Mouse (Mus musculus) hindbrain, embryonic 16.5 days (tissue): Measurements from ENCODE around the gene BC029722. TPM values are rescaled to one million over a fixed set of nuclear protein-coding genes. Genes with fewer than 3 reads are reported as not detected.

ENCODE experiments used
- ATAC-seq: fragments of 200-750 bp; cut with Nextera tagmentation; 2 replicates; pipeline ENCODE4 v1.8.0; 2017; ENCODE audit warnings: moderate TSS enrichment, moderate library complexity
- H3K27ac ChIP-seq: fragments of 300-500 bp; sonication (generic); 2 replicates; pipeline ENCODE4 v1.5.1; 2014; ENCODE audit warnings: low read depth, mild to moderate bottlenecking, control low read depth, low read length, moderate library complexity
- H3K27me3 ChIP-seq: fragments of 300-500 bp; sonication (generic); replicated peaks from 2 replicates; pipeline ENCODE4 v1.6.1; 2014; ENCODE audit warnings: low read length; ENCODE audit not compliant: control insufficient read depth, insufficient read depth
- H3K36me3 ChIP-seq: fragments of 300-500 bp; sonication (generic); 2 replicates; pipeline ENCODE4 v1.6.1; 2014; ENCODE audit warnings: mild to moderate bottlenecking, low read length, moderate library complexity, mixed read lengths; ENCODE audit not compliant: control insufficient read depth, insufficient read depth
- H3K4me1 ChIP-seq: fragments of 300-500 bp; sonication (generic); 2 replicates; pipeline ENCODE4 v1.6.1; 2014; ENCODE audit warnings: low read depth, low read length; ENCODE audit not compliant: control insufficient read depth, insufficient read depth
- H3K4me2 ChIP-seq: fragments of 300-500 bp; sonication (generic); 2 replicates; pipeline ENCODE4 v1.6.1; 2014; ENCODE audit warnings: mild to moderate bottlenecking, low read length, control low read depth, moderate library complexity
- H3K4me3 ChIP-seq: fragments of 300-500 bp; sonication (generic); 2 replicates; pipeline ENCODE4 v1.5.1; 2014; ENCODE audit warnings: mild to moderate bottlenecking, low read length, control low read depth, moderate library complexity
- H3K9ac ChIP-seq: fragments of 300-500 bp; sonication (generic); 2 replicates; pipeline ENCODE4 v1.6.1; 2014; ENCODE audit warnings: low read depth, mild to moderate bottlenecking, control low read depth, low read length, moderate library complexity
- H3K9me3 ChIP-seq: fragments of 300-500 bp; sonication (generic); 2 replicates; pipeline ENCODE4 v1.6.1; 2014; ENCODE audit warnings: mild to moderate bottlenecking, low read length, moderate library complexity; ENCODE audit not compliant: control insufficient read depth
- WGBS: fragments of 180-500 bp; shearing (Covaris S2); extraction: QIAGEN DNeasy Blood & Tissue Kit; methylation state at CpG from one replicate; pipeline ENCODE4 v1.1.7; 2014; 5-methylcytosine and 5-hydroxymethylcytosine counted together
- polyA plus RNA-seq: library from polyadenylated mRNA; unstranded; fragments of >200 nt; fragmentation: Nextera tagmentation; extraction: Ambion mirVana; gene quantifications from 2 replicates; pipeline ENCODE4 v1.2.1, GENCODE M21; 2015

BC029722 gene
- polyA plus RNA-seq, 1 experiment from 2014 or later, result 47.5 TPM

DNA sequence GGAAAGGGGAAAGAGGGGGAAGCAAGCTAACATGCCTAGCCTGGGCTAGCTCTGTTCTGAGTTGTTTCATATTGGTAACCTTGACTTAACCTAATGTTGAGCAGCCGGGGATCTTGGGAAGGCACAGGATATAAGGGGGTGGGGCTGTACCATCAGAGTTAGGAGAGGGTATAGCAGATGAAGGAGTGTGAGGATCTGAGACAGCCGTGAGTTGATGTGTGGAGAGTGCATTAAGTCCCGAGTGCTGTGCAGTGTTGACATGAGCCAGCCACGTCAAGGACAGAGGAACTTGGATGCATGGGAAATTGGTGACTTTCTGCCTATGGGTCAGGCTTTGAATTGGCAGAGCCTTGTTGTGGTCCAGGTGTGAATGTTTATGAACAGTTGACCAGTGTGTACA, 6.6 kb downstream of the BC029722 start:
- 73% methylated on average over 4 of the region's 4 CpGs for whole genome bisulfite sequencing

DNA sequence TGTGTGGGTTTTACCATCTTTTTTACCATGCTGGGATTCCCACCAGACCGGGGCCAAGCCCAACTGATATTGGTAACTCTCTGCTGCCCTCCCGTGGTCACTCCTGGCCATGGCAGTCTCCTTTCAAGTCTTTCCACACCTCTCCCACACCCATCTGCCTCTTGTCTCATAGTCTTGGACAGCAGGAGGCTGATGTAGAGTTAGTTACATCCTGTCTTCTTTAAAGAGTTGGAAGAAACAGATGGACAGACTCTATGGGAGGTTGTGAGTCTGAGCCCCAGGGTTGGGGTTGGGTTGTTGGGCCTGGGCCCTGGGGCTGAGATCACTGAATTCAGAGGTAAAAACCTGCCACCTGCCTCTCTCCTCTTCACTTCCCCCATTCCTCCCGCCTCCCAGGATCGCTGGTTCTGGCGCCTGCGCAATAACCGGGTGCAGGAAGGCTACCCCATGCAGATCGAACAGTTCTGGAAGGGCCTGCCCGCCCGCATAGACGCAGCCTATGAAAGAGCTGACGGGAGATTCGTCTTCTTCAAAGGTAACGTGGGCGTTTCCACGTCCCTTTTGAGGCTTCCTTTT, 7.3 kb downstream of the BC029722 start:
- no peaks in the 10 kb centered on the region for H3K4me1 ChIP-seq
- H3K36me3 ChIP-seq, result peaks cover 19% of the 10 kb centered on the region
- no peak overlapping the region for H3K27ac ChIP-seq
- no peak overlapping the region for H3K9ac ChIP-seq
- no peaks in the 10 kb centered on the region for H3K27me3 ChIP-seq
- no peak overlapping the region for H3K4me2 ChIP-seq
- H3K9me3 ChIP-seq, result no peaks in the 10 kb centered on the region
- ATAC-seq, result no peak
- H3K4me3 ChIP-seq, result no peak overlapping the region
- WGBS, result 33% methylated on average over 16 of the region's 16 CpGs

More for the DNA sequence above, 6.6 kb downstream of the BC029722 start:
- H3K4me1 ChIP-seq, result no peaks in the 10 kb centered on the region
- peaks cover 19% of the 10 kb centered on the region for H3K36me3 ChIP-seq
- no peak for ATAC-seq
- no peak overlapping the region for H3K27ac ChIP-seq
- no peak overlapping the region for H3K9ac ChIP-seq
- H3K4me2 ChIP-seq, result no peak overlapping the region
- H3K9me3 ChIP-seq, result no peaks in the 10 kb centered on the region
- H3K27me3 ChIP-seq, result no peaks in the 10 kb centered on the region
- no peak overlapping the region for H3K4me3 ChIP-seq

DNA sequence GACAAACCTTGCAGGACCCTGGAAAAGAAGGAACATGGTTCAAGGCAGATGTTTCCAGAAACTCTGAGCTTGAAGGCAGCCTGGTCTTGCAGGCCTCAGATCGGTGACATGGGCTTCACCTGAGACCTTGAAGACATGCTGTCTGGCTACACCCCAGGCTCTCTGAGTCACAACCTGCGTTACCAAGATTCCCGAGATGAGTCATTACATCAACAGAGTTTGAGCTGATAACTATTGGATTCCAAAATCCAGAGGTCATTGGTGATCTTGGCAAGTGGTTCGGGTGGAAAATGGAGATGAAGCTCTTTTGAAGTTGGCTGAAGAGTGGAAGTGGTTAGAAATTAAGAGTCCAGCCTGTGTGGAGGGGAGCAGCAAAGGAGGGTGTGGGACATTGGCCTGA, 9.6 kb downstream of the BC029722 start:
- Histone ChIP-seq H3K27me3 (no peaks in the 10 kb centered on the region), H3K9me3 (no peaks in the 10 kb centered on the region), H3K27ac (no peak overlapping the region), H3K4me3 (no peak overlapping the region), H3K9ac (no peak overlapping the region), H3K36me3 (peaks cover 14% of the 10 kb centered on the region), H3K4me2 (no peak overlapping the region), H3K4me1 (no peaks in the 10 kb centered on the region; the same call in 1 of the 2 replicates)
- no peak for ATAC-seq
- WGBS, result 94% methylated on average over 4 of the region's 4 CpGs

DNA sequence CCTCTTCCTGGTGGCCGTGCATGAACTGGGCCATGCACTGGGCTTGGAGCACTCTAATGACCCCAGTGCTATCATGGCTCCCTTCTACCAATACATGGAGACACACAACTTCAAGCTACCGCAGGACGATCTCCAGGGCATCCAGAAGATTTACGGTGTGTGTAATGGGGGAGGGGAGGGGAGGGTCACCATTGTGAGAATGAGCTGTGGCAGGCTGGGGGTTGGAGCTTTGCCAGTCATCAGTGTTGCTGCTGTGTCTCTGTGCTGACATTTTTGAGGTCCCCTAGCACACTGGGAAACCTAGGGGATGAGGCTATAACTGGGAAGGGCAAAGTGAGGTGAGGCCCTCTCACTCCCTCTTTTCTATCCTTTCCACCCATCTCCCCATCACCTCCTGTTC, 11.8 kb downstream of the BC029722 start:
- Histone ChIP-seq H3K4me2 (no peak overlapping the region), H3K27ac (no peak overlapping the region), H3K9ac (no peak overlapping the region), H3K9me3 (no peaks in the 10 kb centered on the region), H3K4me3 (no peak overlapping the region), H3K36me3 (peaks cover 12% of the 10 kb centered on the region), H3K4me1 (no peaks in the 10 kb centered on the region; the same call in 1 of the 2 replicates), H3K27me3 (no peaks in the 10 kb centered on the region)
- ATAC-seq, result no peak
- 70% methylated on average over 4 of the region's 4 CpGs for WGBS

DNA sequence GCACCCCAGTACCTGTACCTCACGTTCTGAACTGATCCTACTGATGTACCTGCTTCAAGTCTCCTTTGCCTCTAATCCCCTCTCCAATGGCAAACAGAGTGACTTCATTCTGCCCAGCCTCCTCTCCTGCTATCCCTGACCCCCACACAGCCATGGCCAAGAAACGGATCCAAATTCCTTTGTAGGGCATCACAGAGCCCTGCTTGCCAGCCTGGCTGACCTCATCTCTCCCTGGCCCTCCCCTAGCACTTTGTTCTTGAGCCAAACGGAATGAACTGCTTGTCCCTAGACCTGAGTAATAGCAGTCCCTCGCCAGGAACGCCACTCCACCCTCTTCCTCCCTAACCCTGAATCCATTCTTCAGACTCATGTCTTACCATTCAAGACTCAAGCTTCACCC, 12.7 kb downstream of the BC029722 start:
- Histone ChIP-seq H3K4me1 (no peaks in the 10 kb centered on the region; the same call in 1 of the 2 replicates), H3K4me3 (no peak overlapping the region), H3K9me3 (no peaks in the 10 kb centered on the region), H3K36me3 (peaks cover 12% of the 10 kb centered on the region), H3K27me3 (no peaks in the 10 kb centered on the region), H3K9ac (no peak overlapping the region), H3K27ac (no peak overlapping the region), H3K4me2 (no peak overlapping the region)
- 73% methylated on average over 5 of the region's 5 CpGs for WGBS
- no peak for ATAC-seq

DNA sequence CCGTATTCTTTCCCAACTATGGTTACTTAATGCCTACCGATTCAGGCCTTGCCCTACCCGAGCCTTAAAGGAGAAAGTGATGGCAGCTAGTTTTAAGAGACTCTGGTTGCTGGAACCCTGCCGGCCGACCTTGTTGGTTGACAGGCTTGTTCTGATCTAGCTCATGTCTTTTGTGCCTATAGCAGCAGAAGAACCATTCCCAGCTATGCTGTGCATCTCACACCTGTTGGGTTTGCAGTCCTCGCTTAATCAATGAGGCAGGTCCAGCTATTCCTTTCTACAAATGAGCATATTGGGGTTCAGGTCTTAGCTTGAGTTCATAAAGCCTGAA, 13.3 kb downstream of the BC029722 start:
- Histone ChIP-seq H3K27ac (no peak overlapping the region), H3K4me3 (no peak overlapping the region), H3K27me3 (no peaks in the 10 kb centered on the region), H3K9me3 (no peaks in the 10 kb centered on the region), H3K36me3 (peaks cover 9% of the 10 kb centered on the region), H3K9ac (no peak overlapping the region), H3K4me1 (no peaks in the 10 kb centered on the region; the same call in 1 of the 2 replicates), H3K4me2 (no peak overlapping the region)
- no peak for ATAC-seq
- 84% methylated on average over 6 of the region's 6 CpGs for WGBS

DNA sequence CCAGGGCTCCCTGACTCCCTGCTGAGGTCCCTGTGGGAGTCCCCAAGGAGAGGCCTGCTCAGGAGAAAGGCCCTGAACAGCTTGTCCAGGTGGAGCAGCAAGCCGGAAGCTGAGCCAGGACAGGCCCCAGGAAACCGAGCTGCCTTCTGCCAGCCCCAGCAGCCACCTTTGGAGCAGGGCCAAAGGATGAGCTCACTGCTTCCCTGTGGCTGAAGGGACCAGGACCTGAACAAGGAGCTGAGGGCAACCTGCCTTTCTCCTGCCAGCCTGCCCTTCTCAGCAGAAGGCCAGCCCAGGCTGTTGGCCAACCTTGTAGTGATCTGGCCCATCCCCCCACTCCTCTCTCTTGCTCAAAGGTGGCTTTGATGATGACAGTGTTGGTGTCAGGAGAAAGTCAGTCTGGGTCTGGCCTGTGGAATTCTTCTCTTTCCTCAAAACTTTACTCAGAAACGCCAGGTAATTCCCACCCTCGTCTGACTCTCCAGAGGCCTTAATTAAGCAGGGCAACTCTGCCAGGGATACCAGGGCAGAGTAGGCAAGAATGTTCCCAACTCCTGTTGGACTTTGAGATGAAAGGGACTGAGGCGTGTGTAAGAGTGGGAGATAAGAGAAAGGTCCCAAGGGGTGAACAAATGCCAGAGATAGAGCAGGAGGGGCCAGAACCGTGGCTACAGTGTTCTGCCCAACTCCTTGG, 13.8 kb downstream of the BC029722 start:
- Histone ChIP-seq H3K27me3 (no peaks in the 10 kb centered on the region), H3K27ac (peak overlapping the region; percentile 49), H3K36me3 (peaks cover 9% of the 10 kb centered on the region), H3K4me2 (no peak overlapping the region), H3K9ac (no peak overlapping the region), H3K4me1 (no peaks in the 10 kb centered on the region; the same call in 1 of the 2 replicates), H3K9me3 (no peaks in the 10 kb centered on the region), H3K4me3 (no peak overlapping the region)
- ATAC-seq, result peak; percentile 66; the same call in 1 of the 2 replicates
- 49% methylated on average over 6 of the region's 6 CpGs for WGBS

DNA sequence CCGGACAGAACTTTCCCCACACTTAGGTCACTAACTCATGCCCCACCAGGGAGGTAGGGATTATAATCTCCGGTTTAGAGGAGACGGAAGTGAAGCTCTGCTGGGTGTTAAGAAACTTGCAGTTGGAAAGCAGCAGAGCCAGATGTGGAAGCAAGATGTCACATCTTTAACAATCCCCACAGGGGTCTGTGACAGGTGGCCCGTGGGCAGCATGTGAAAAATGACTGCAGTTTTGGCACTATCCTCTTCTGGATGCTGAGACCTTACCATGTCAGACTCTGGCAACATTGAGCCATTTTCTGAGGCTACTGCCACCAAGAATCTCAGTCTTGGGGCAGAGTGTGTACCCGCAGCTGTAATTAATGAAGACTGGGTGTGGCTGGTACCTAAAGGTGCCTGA, 15.2 kb downstream of the BC029722 start:
- WGBS, result 78% methylated on average over 5 of the region's 5 CpGs
- Histone ChIP-seq H3K27me3 (no peaks in the 10 kb centered on the region), H3K4me3 (no peak overlapping the region), H3K4me1 (no peaks in the 10 kb centered on the region; the same call in 1 of the 2 replicates), H3K9ac (no peak overlapping the region), H3K4me2 (no peak overlapping the region), H3K36me3 (peaks cover 13% of the 10 kb centered on the region), H3K9me3 (no peaks in the 10 kb centered on the region), H3K27ac (no peak overlapping the region)
- no peak for ATAC-seq

DNA sequence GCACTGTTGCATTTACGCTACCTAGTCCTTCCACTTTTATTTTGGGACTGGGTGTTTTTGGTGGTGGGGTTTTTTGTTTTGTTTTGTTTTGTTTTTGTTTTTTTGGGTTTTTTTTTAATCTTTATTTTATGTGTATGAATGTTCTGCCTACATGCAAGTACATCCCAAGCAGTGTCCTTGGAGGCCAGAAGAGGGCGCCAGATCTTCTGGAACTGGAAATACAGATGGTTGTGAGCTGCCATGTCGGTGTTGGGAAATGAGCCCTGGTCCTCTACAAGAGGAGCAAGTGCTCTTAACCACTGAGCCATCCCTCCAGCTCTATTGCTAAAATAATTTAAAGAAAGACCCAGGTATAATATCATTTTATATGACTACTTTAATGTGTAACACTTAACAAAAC, 16.5 kb downstream of the BC029722 start:
- no peak for ATAC-seq
- Histone ChIP-seq H3K27me3 (no peaks in the 10 kb centered on the region), H3K4me1 (no peaks in the 10 kb centered on the region; the same call in 1 of the 2 replicates), H3K9me3 (no peaks in the 10 kb centered on the region), H3K4me3 (no peak overlapping the region), H3K9ac (no peak overlapping the region), H3K4me2 (no peak overlapping the region), H3K27ac (no peak overlapping the region), H3K36me3 (peaks cover 13% of the 10 kb centered on the region)
- 59% methylated on average over 3 of the region's 3 CpGs for WGBS
